Mouse (Mus musculus) embryonic stem cell, embryonic (primary cell): ENCODE measurements around the gene Hoxa9.

Source experiments
- CTCF ChIA-PET, 4 experiments: fragments of 300-600 bp in 2 of 4; fragments of 350-600 bp in 2 of 4; sonication (Branson Sonifier 250); formaldehyde crosslinking; loops; one replicate each; lab custom pipeline; 2022; ENCODE audit warnings: inconsistent platforms in 2 of 4; lab: Charles Lee
- POLR2A ChIA-PET, 4 experiments: fragments of 300-600 bp in 2 of 4; fragments of 350-600 bp in 2 of 4; sonication (Branson Sonifier 250); formaldehyde crosslinking; loops; one replicate each; lab custom pipeline; 2022; ENCODE audit warnings: antibody characterized with exemption in 4 of 4, inconsistent platforms in 1 of 4; lab: Charles Lee

The Hoxa9 gene

GRCm38 (mm10) chr6:52230516-52231165 is at the start of gene Hoxa9:
Hoxa9 (minus strand) TSS chr6:52231089.
- ChIA-PET POLR2A (interaction anchor here in 1 of 4 experiments (0.6 to 1.1 kb wide), 3 partner anchors 9 to 81 kb away, joined by 3 read pairs; no protein-coding TSS in a partner anchor), CTCF (interaction anchor here in 2 of 4 experiments (0.7 to 1.9 kb wide), 2 partner anchors 9 to 13 kb away, joined by 3 to 6 read pairs; partner anchors contain the start of gene Hoxa7 (in 1 of the 2))

GRCm38 (mm10) chr6:52276920-52277319 is 46.0 kb upstream of the Hoxa9 start:
- ChIA-PET CTCF (interaction anchor here in 2 of 4 experiments (0.6 kb wide), 2 partner anchors 35 to 649 kb away, joined by 3 read pairs; no protein-coding TSS in a partner anchor), POLR2A (interaction anchor here in 1 of 4 experiments (1.7 kb wide), 1 partner anchor 16 kb away, joined by 4 read pairs; no protein-coding TSS in a partner anchor)

GRCm38 (mm10) chr6:52276382-52276781 is 45.5 kb upstream of the Hoxa9 start:
- ChIA-PET POLR2A (interaction anchor here in 1 of 4 experiments (1.7 kb wide), 1 partner anchor 17 kb away, joined by 4 read pairs; no protein-coding TSS in a partner anchor), CTCF (interaction anchor here in 1 of 4 experiments (0.7 kb wide), 1 partner anchor 36 kb away, joined by 3 read pairs; no protein-coding TSS in a partner anchor)

GRCm38 (mm10) chr6:52275563-52276280 is 44.8 kb upstream of the Hoxa9 start:
- ChIA-PET CTCF (interaction anchor here in 1 of 4 experiments (0.7 kb wide), 1 partner anchor 37 kb away, joined by 3 read pairs; no protein-coding TSS in a partner anchor), POLR2A (interaction anchor here in 2 of 4 experiments (0.5 to 0.7 kb wide), 4 partner anchors 153 to 625 kb away, joined by 3 to 8 read pairs (median 5); no protein-coding TSS in a partner anchor)

- ChIA-PET CTCF (interaction anchor here in 1 of 4 experiments (1.1 kb wide), 1 partner anchor 545 kb away, joined by 3 read pairs; no protein-coding TSS in a partner anchor), POLR2A (interaction anchor here in 2 of 4 experiments (0.7 to 1.0 kb wide), 3 partner anchors 11 to 550 kb away, joined by 3 to 4 read pairs (median 4); no protein-coding TSS in a partner anchor)
These were observed 43.7 kb upstream of the Hoxa9 start for GRCm38 (mm10) chr6:52274576-52274975.

GRCm38 (mm10) chr6:52273656-52274280 is 42.9 kb upstream of the Hoxa9 start:
- CTCF ChIA-PET: interaction anchor here in 3 of 4 experiments (0.6 to 1.1 kb wide), 4 partner anchors 8 to 546 kb away, joined by 3 to 4 read pairs (median 3); no protein-coding TSS in a partner anchor
- POLR2A ChIA-PET: interaction anchor here in 3 of 4 experiments (0.5 to 1.0 kb wide), 3 partner anchors 11 to 551 kb away, joined by 3 to 4 read pairs (median 3); no protein-coding TSS in a partner anchor

- POLR2A ChIA-PET: no interaction called here
These were observed 42.1 kb upstream of the Hoxa9 start for GRCm38 (mm10) chr6:52272766-52273655.

GRCm38 (mm10) chr6:52270494-52271480 is 39.9 kb upstream of the Hoxa9 start:
- CTCF ChIA-PET: interaction anchor here in 3 of 4 experiments (0.7 to 1.3 kb wide), 4 partner anchors 11 to 648 kb away, joined by 3 to 5 read pairs (median 4); no protein-coding TSS in a partner anchor
- POLR2A ChIA-PET: interaction anchor here in 1 of 4 experiments (1.3 kb wide), 1 partner anchor 25 kb away, joined by 3 read pairs; the partner anchor contains the start of gene Hoxa11

More at GRCm38 (mm10) chr6:52272766-52273655, 42.1 kb upstream of the Hoxa9 start:
- CTCF ChIA-PET: interaction anchor here in 3 of 4 experiments (0.6 to 1.1 kb wide), 4 partner anchors 14 to 646 kb away, joined by 3 to 4 read pairs (median 3); no protein-coding TSS in a partner anchor

GRCm38 (mm10) chr6:52268756-52269155 is 37.9 kb upstream of the Hoxa9 start:
- ChIA-PET CTCF (interaction anchor here in 3 of 4 experiments (0.6 to 1.3 kb wide), 4 partner anchors 12 to 85 kb away, joined by 3 to 5 read pairs (median 3); partner anchors contain the start of gene Hoxa10 (in 1 of the 3)), POLR2A (interaction anchor here in 1 of 4 experiments (1.5 kb wide), 1 partner anchor 35 kb away, joined by 4 read pairs; no protein-coding TSS in a partner anchor)

- ChIA-PET CTCF (interaction anchor here in 3 of 4 experiments (0.6 to 1.3 kb wide), 4 partner anchors 11 to 84 kb away, joined by 3 to 5 read pairs (median 3); partner anchors contain the start of gene Hoxa10 (in 1 of the 3)), POLR2A (interaction anchor here in 1 of 4 experiments (1.5 kb wide), 1 partner anchor 35 kb away, joined by 4 read pairs; no protein-coding TSS in a partner anchor)
These were observed 37.5 kb upstream of the Hoxa9 start for GRCm38 (mm10) chr6:52268341-52268740.

GRCm38 (mm10) chr6:52267691-52268090 is 36.8 kb upstream of the Hoxa9 start:
- CTCF ChIA-PET: no interaction called here
- POLR2A ChIA-PET: no interaction called here

- POLR2A ChIA-PET: no interaction called here
- CTCF ChIA-PET: interaction anchor here in 3 of 4 experiments (0.8 to 1.5 kb wide), 3 partner anchors 10 to 715 kb away, joined by 3 to 5 read pairs (median 3); no protein-coding TSS in a partner anchor
These were observed 36.3 kb upstream of the Hoxa9 start for GRCm38 (mm10) chr6:52267221-52267620.

GRCm38 (mm10) chr6:52266666-52266985 is 35.7 kb upstream of the Hoxa9 start:
- ChIA-PET CTCF (interaction anchor here in 3 of 4 experiments (0.8 to 1.5 kb wide), 3 partner anchors 10 to 716 kb away, joined by 3 to 5 read pairs (median 3); no protein-coding TSS in a partner anchor), POLR2A (interaction anchor here in 1 of 4 experiments (1.5 to 1.6 kb wide), 2 partner anchors 15 to 62 kb away, joined by 3 to 6 read pairs; partner anchors contain the start of gene Hoxa5)

GRCm38 (mm10) chr6:52265913-52266665 is 35.2 kb upstream of the Hoxa9 start:
- CTCF ChIA-PET: interaction anchor here (0.5 to 1.5 kb wide), 6 partner anchors 8 to 716 kb away, joined by 3 to 5 read pairs (median 3); no protein-coding TSS in a partner anchor
- POLR2A ChIA-PET: interaction anchor here in 2 of 4 experiments (0.7 to 1.6 kb wide), 3 partner anchors 15 to 62 kb away, joined by 3 to 6 read pairs (median 3); partner anchors contain the start of gene Hoxa5 (in 1 of the 2)
